Mouse (Mus musculus) liver, embryonic 11.5 days (tissue): ENCODE data around the gene Eif1b. TPM values are rescaled to one million over a fixed set of nuclear protein-coding genes. Genes with fewer than 3 reads are reported as not detected.

Source experiments
- ATAC-seq: fragments of 200-750 bp; cut with Nextera tagmentation; replicated peaks from 2 replicates; pipeline ENCODE4 v1.8.0; 2017; ENCODE audit warnings: moderate number of reproducible peaks, mild to moderate bottlenecking, moderate TSS enrichment, moderate library complexity; ENCODE audit not compliant: low FRiP score
- DNase-seq: peaks from one replicate; pipeline ENCODE4 v3.0.0-alpha.2; 2017; ENCODE audit warnings: low spot score
- H3K27ac ChIP-seq: fragments of 300-500 bp; sonication (generic); 2 replicates; pipeline ENCODE4 v1.5.1; 2014; ENCODE audit warnings: mild to moderate bottlenecking, low read depth, low read length, control low read depth
- H3K27me3 ChIP-seq: fragments of 300-500 bp; sonication (generic); replicated peaks from 2 replicates; pipeline ENCODE4 v1.6.1; 2014; ENCODE audit warnings: low read length, mixed read lengths; ENCODE audit not compliant: control insufficient read depth, insufficient read depth
- H3K36me3 ChIP-seq: fragments of 300-500 bp; sonication (generic); 2 replicates; pipeline ENCODE4 v1.6.1; 2014; ENCODE audit warnings: mild to moderate bottlenecking, low read length, moderate library complexity, mixed read lengths; ENCODE audit not compliant: control insufficient read depth, insufficient read depth
- H3K4me1 ChIP-seq: fragments of 300-500 bp; sonication (generic); replicated peaks from 2 replicates; pipeline ENCODE4 v1.6.1; 2014; ENCODE audit warnings: low read length, mixed read lengths; ENCODE audit not compliant: control insufficient read depth, insufficient read depth
- H3K4me2 ChIP-seq: fragments of 300-500 bp; sonication (generic); 2 replicates; pipeline ENCODE4 v1.6.1; 2014; ENCODE audit warnings: mild to moderate bottlenecking, control low read depth, moderate library complexity
- H3K4me3 ChIP-seq: fragments of 300-500 bp; sonication (generic); 2 replicates; pipeline ENCODE4 v1.5.1; 2014; ENCODE audit warnings: low read depth, low read length, control low read depth
- H3K9ac ChIP-seq: fragments of 300-500 bp; sonication (generic); 2 replicates; pipeline ENCODE4 v1.6.1; 2014; ENCODE audit warnings: low read depth, low read length, control low read depth
- H3K9me3 ChIP-seq: fragments of 300-500 bp; sonication (generic); 2 replicates; pipeline ENCODE4 v1.6.1; 2016; ENCODE audit warnings: low read length, inconsistent platforms, mixed read lengths; ENCODE audit not compliant: control insufficient read depth
- WGBS: fragments of 180-500 bp; shearing (Covaris S2); extraction: QIAGEN DNeasy Blood & Tissue Kit; methylation state at CpG from one replicate; pipeline ENCODE4 v1.1.7; 2014; 5-methylcytosine and 5-hydroxymethylcytosine counted together
- polyA plus RNA-seq: library from polyadenylated mRNA; unstranded; fragments of >200 nt; fragmentation: Nextera tagmentation; extraction: Ambion mirVana; gene quantifications from 2 replicates; pipeline ENCODE4 v1.2.1, GENCODE M21; 2014

Gene Eif1b
- polyA plus RNA-seq, 1 experiment from 2014 or later = 171 TPM

GRCm38 (mm10) chr9:120504423-120504822 is 12.4 kb downstream of the Eif1b start:
- H3K4me2 ChIP-seq = no peak overlapping the region
- H3K9ac ChIP-seq = no peak overlapping the region
- no peak overlapping the region for H3K27ac ChIP-seq
- DNase-seq (no peak), ATAC-seq (no peak)
- no peaks in the 10 kb centered on the region for H3K4me1 ChIP-seq
- H3K36me3 ChIP-seq = no peaks in the 10 kb centered on the region
- H3K4me3 ChIP-seq = no peak overlapping the region
- 59% methylated on average over 2 of the region's 2 CpGs for WGBS
- H3K27me3 ChIP-seq = no peaks in the 10 kb centered on the region
- H3K9me3 ChIP-seq = peaks cover 3% of the 10 kb centered on the region; the same call in 1 of the 2 replicates

- 68% methylated on average over 3 of the region's 3 CpGs for WGBS
- Histone ChIP-seq H3K4me1 (no peaks in the 10 kb centered on the region), H3K9me3 (no peaks in the 10 kb centered on the region; the same call in 1 of the 2 replicates)
Observed at GRCm38 (mm10) chr9:120511781-120512180, 19.7 kb downstream of the Eif1b start.

DNA sequence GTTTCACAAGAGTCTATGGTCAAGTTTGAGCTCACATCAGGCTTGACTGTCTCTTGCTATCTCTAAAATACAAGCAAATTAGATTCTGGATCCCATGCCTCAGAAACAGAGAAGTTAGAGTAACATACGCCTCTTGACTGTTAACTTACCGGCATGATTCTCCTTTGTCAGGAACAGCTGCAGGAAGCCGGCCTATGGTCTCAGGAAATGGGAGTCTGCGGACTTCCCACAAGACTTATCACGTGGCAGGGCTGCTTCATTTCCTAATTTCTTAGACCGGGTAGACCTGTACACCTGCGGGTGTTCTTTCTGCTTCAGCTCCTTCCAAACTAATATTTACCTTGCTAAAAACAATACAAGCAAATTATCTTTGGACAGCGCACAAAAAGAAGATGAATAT is 24.7 kb downstream of the Eif1b start:
- no peak for ATAC-seq
- Histone ChIP-seq H3K4me3 (no peak overlapping the region), H3K27me3 (no peaks in the 10 kb centered on the region; the same call in 1 of the 2 replicates), H3K4me2 (no peak overlapping the region), H3K4me1 (no peaks in the 10 kb centered on the region), H3K9ac (no peak overlapping the region), H3K9me3 (no peaks in the 10 kb centered on the region), H3K36me3 (no peaks in the 10 kb centered on the region), H3K27ac (no peak overlapping the region)
- DNase-seq = no peak
- 46% methylated on average over 8 of the region's 8 CpGs for whole genome bisulfite sequencing

More at GRCm38 (mm10) chr9:120511781-120512180, 19.7 kb downstream of the Eif1b start:
- no peak overlapping the region for H3K4me3 ChIP-seq
- H3K27me3 ChIP-seq = no peaks in the 10 kb centered on the region
- H3K9ac ChIP-seq = no peak overlapping the region
- H3K4me2 ChIP-seq = no peak overlapping the region
- H3K27ac ChIP-seq = no peak overlapping the region
- DNase-seq (no peak), ATAC-seq (no peak)
- H3K36me3 ChIP-seq = no peaks in the 10 kb centered on the region

DNA sequence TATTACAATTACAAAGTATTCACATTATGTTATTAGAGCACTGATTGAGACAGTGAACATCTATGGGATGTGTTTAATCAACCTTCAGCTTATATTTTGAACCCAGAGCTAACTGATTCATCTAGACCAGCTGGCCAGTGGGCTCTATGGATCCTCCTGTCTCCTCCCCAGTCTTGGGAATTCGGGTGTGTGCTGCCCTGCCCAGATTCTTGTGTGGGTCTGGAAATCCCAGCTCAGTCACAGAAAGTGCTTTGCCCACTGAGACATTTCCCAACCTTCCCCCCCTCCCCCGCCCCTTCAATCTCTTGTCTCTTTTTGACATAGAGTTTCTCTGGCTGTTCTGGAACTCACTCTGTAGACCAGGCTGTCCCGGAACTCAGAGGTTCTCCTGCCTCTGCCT is 26.9 kb downstream of the Eif1b start:
- no peak for DNase-seq
- WGBS = 62% methylated on average over 3 of the region's 3 CpGs
- H3K9me3 ChIP-seq = no peaks in the 10 kb centered on the region
- no peak overlapping the region for H3K4me2 ChIP-seq
- H3K4me1 ChIP-seq = no peaks in the 10 kb centered on the region
- no peaks in the 10 kb centered on the region; the same call in 1 of the 2 replicates for H3K27me3 ChIP-seq
- no peak overlapping the region for H3K9ac ChIP-seq
- H3K36me3 ChIP-seq = no peaks in the 10 kb centered on the region
- no peak overlapping the region for H3K27ac ChIP-seq
- no peak overlapping the region for H3K4me3 ChIP-seq
- ATAC-seq = no peak

DNA sequence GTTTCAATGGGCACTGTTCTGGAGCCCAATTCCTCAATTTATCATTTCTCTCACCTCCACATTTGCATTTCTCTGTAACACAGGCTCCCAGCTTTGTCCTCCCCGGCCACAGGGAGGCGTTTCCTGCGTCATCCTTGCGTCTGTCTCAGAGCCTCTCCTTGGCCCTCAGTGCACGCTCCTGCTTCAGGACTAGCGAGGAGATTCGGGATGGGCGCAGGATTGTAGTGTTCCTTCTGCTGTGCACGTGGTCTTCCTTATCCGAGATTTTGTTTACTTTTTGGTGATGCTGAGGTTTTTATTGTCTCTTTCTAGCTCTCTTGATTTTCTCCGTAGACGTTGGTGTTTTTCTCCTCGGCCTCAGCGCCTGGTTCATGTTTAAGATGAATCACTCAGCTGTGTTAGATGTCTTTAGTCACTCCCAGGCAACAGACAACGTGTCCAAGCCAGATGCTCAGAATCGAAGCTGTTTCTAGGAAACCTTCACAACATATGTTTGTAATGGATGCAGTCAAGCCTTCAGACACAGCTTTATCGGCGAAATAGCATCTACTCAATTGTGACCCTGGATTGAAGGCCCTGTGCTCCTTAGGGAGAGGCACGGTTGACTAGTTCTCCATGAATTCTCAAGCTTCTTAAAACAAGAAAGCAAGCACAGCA is 27.6 kb downstream of the Eif1b start:
- no peaks in the 10 kb centered on the region; the same call in 1 of the 2 replicates for H3K27me3 ChIP-seq
- no peak overlapping the region for H3K4me3 ChIP-seq
- no peak overlapping the region for H3K9ac ChIP-seq
- H3K9me3 ChIP-seq = no peaks in the 10 kb centered on the region
- DNase-seq (no peak), ATAC-seq (no peak)
- no peak overlapping the region for H3K27ac ChIP-seq
- H3K4me1 ChIP-seq = no peaks in the 10 kb centered on the region
- no peaks in the 10 kb centered on the region for H3K36me3 ChIP-seq
- no peak overlapping the region for H3K4me2 ChIP-seq
- 61% methylated on average over 19 of the region's 19 CpGs for WGBS

- no peaks in the 10 kb centered on the region for H3K4me1 ChIP-seq
- H3K27me3 ChIP-seq = no peaks in the 10 kb centered on the region; the same call in 1 of the 2 replicates
- no peaks in the 10 kb centered on the region for H3K9me3 ChIP-seq
- DNase-seq (no peak), ATAC-seq (no peak)
- H3K9ac ChIP-seq = no peak overlapping the region
- no peak overlapping the region for H3K4me3 ChIP-seq
- H3K27ac ChIP-seq = no peak overlapping the region
- H3K4me2 ChIP-seq = no peak overlapping the region
- 25% methylated on average over 1 of the region's 1 CpGs for WGBS
- H3K36me3 ChIP-seq = no peaks in the 10 kb centered on the region
Observed at GRCm38 (mm10) chr9:120521161-120521560, 29.1 kb downstream of the Eif1b start.

GRCm38 (mm10) chr9:120527270-120527669 is 35.2 kb downstream of the Eif1b start:
- Histone ChIP-seq H3K27ac (no peak overlapping the region), H3K4me1 (no peaks in the 10 kb centered on the region), H3K4me2 (no peak overlapping the region), H3K36me3 (no peaks in the 10 kb centered on the region), H3K9me3 (no peaks in the 10 kb centered on the region), H3K27me3 (no peaks in the 10 kb centered on the region), H3K9ac (no peak overlapping the region), H3K4me3 (no peak overlapping the region)
- no peak for DNase-seq
- 65% methylated on average over 4 of the region's 4 CpGs for WGBS
- no peak for ATAC-seq

- no peaks in the 10 kb centered on the region for H3K36me3 ChIP-seq
- no peak overlapping the region for H3K4me3 ChIP-seq
- ATAC-seq (no peak), DNase-seq (no peak)
- no peak overlapping the region for H3K9ac ChIP-seq
- H3K4me1 ChIP-seq = no peaks in the 10 kb centered on the region
- no peaks in the 10 kb centered on the region for H3K27me3 ChIP-seq
- no peak overlapping the region for H3K4me2 ChIP-seq
- no peak overlapping the region for H3K27ac ChIP-seq
- WGBS = 86% methylated on average over 8 of the region's 8 CpGs
- no peaks in the 10 kb centered on the region for H3K9me3 ChIP-seq
Observed at GRCm38 (mm10) chr9:120527919-120528318, 35.9 kb downstream of the Eif1b start.

GRCm38 (mm10) chr9:120528815-120529510 is 36.9 kb downstream of the Eif1b start:
- H3K36me3 ChIP-seq = no peaks in the 10 kb centered on the region
- no peak overlapping the region for H3K27ac ChIP-seq
- DNase-seq (no peak), ATAC-seq (no peak)
- WGBS = 74% methylated on average over 17 of the region's 17 CpGs
- H3K9ac ChIP-seq = no peak overlapping the region
- no peaks in the 10 kb centered on the region for H3K4me1 ChIP-seq
- no peaks in the 10 kb centered on the region for H3K9me3 ChIP-seq
- no peaks in the 10 kb centered on the region for H3K27me3 ChIP-seq
- H3K4me2 ChIP-seq = no peak overlapping the region
- H3K4me3 ChIP-seq = no peak overlapping the region
